Mouse (Mus musculus) E14TG2a.4 (cell line): ENCODE measurements around the gene Spsb1.

Experiments used
- CTCF ChIP-seq: conservative IDR thresholded peaks from 2 replicates; pipeline ENCODE4 v1.5.1; 2014; ENCODE audit warnings: low read length
- NANOG ChIP-seq: IDR thresholded peaks from 2 replicates; pipeline ENCODE4 v1.6.1; 2014; ENCODE audit warnings: borderline replicate concordance, low read length, mixed read lengths
- POU5F1 ChIP-seq: IDR thresholded peaks from 2 replicates; pipeline ENCODE4 v1.6.1; 2014; ENCODE audit warnings: low read length, borderline replicate concordance

- no peak for TF ChIP-seq CTCF
- TF ChIP-seq NANOG: no peak
- TF ChIP-seq POU5F1: no peak
These were observed 100.5 kb downstream of the Spsb1 start for GRCm38 (mm10) chr4:149854301-149854708.
